Mouse (Mus musculus) forebrain, embryonic 15.5 days (tissue): ENCODE results near the gene Dhrs1. TPM values are rescaled to one million over a fixed set of nuclear protein-coding genes. Genes with fewer than 3 reads are reported as not detected.

Source experiments
- ATAC-seq: fragments of 200-750 bp; cut with Nextera tagmentation; replicated peaks from 2 replicates; pipeline ENCODE4 v1.8.0; 2017; ENCODE audit warnings: mild to moderate bottlenecking, moderate TSS enrichment, moderate library complexity
- H3K27ac ChIP-seq: fragments of 300-500 bp; sonication (generic); replicated peaks from 2 replicates; pipeline ENCODE4 v1.5.1; 2015; ENCODE audit warnings: mild to moderate bottlenecking, inconsistent platforms
- H3K27me3 ChIP-seq: fragments of 300-500 bp; sonication (generic); 2 replicates; pipeline ENCODE4 v1.6.1; 2015; ENCODE audit warnings: inconsistent platforms
- H3K36me3 ChIP-seq: fragments of 300-500 bp; sonication (generic); 2 replicates; pipeline ENCODE4 v1.6.1; 2015; ENCODE audit warnings: mild to moderate bottlenecking, inconsistent platforms
- H3K4me1 ChIP-seq: fragments of 300-500 bp; sonication (generic); 2 replicates; pipeline ENCODE4 v1.6.1; 2015; ENCODE audit warnings: inconsistent platforms
- H3K4me2 ChIP-seq: fragments of 300-500 bp; sonication (generic); replicated peaks from 2 replicates; pipeline ENCODE4 v1.6.1; 2015; ENCODE audit warnings: mild to moderate bottlenecking, inconsistent platforms
- H3K4me3 ChIP-seq: fragments of 300-500 bp; sonication (generic); 2 replicates; pipeline ENCODE4 v1.5.1; 2015; ENCODE audit warnings: mild to moderate bottlenecking, inconsistent platforms
- H3K9ac ChIP-seq: fragments of 300-500 bp; sonication (generic); replicated peaks from 2 replicates; pipeline ENCODE4 v1.6.1; 2015; ENCODE audit warnings: mild to moderate bottlenecking, inconsistent platforms
- H3K9me3 ChIP-seq: fragments of 300-500 bp; sonication (generic); 2 replicates; pipeline ENCODE4 v1.6.1; 2016; ENCODE audit warnings: inconsistent platforms
- WGBS: fragments of 180-500 bp; shearing (Covaris S2); methylation state at CpG from one replicate; pipeline ENCODE4 v1.1.7; 2015; ENCODE audit warnings: mixed read lengths; 5-methylcytosine and 5-hydroxymethylcytosine counted together
- polyA plus RNA-seq: library from polyadenylated mRNA; unstranded; fragments of >200 nt; fragmentation: Nextera tagmentation; extraction: Ambion mirVana; gene quantifications from 2 replicates; pipeline ENCODE4 v1.2.1, GENCODE M21; 2015

Gene Dhrs1
- polyA plus RNA-seq, 1 experiment from 2014 or later: 82.7 TPM

- Histone ChIP-seq H3K4me1 (peaks cover 12% of the 10 kb centered on the region), H3K27me3 (peaks cover 33% of the 10 kb centered on the region), H3K9ac (no peak overlapping the region), H3K4me3 (no peak overlapping the region), H3K36me3 (no peaks in the 10 kb centered on the region), H3K27ac (no peak overlapping the region), H3K4me2 (no peak overlapping the region), H3K9me3 (no peaks in the 10 kb centered on the region)
- 74% methylated on average over 16 of the region's 16 CpGs for WGBS
- no peak for ATAC-seq
Observed at GRCm38 (mm10) chr14:55779656-55780055, 34.2 kb upstream of the Dhrs1 start.

GRCm38 (mm10) chr14:55778686-55779085 lies 33.2 kb upstream of the Dhrs1 start:
- Histone ChIP-seq H3K27ac (no peak overlapping the region), H3K4me2 (no peak overlapping the region), H3K36me3 (no peaks in the 10 kb centered on the region), H3K9ac (no peak overlapping the region), H3K4me1 (peaks cover 7% of the 10 kb centered on the region), H3K9me3 (no peaks in the 10 kb centered on the region), H3K4me3 (no peak overlapping the region), H3K27me3 (peaks cover 23% of the 10 kb centered on the region)
- ATAC-seq: no peak
- WGBS: 92% methylated on average over 15 of the region's 15 CpGs

- H3K4me1 ChIP-seq: no peaks in the 10 kb centered on the region
- no peak overlapping the region for H3K27ac ChIP-seq
- ATAC-seq: no peak
- WGBS: 89% methylated on average over 11 of the region's 11 CpGs
- no peak overlapping the region for H3K4me3 ChIP-seq
- no peak overlapping the region for H3K4me2 ChIP-seq
- no peak overlapping the region for H3K9ac ChIP-seq
- H3K36me3 ChIP-seq: no peaks in the 10 kb centered on the region
- H3K9me3 ChIP-seq: no peaks in the 10 kb centered on the region
- peaks cover 15% of the 10 kb centered on the region for H3K27me3 ChIP-seq
Observed at GRCm38 (mm10) chr14:55777806-55778205, 32.3 kb upstream of the Dhrs1 start.

- no peak overlapping the region for H3K27ac ChIP-seq
- 57% methylated on average over 3 of the region's 3 CpGs for WGBS
- H3K9me3 ChIP-seq: no peaks in the 10 kb centered on the region
- H3K4me1 ChIP-seq: no peaks in the 10 kb centered on the region
- peaks cover 8% of the 10 kb centered on the region for H3K27me3 ChIP-seq
- ATAC-seq: no peak
- H3K9ac ChIP-seq: no peak overlapping the region
- H3K4me3 ChIP-seq: no peak overlapping the region
- no peak overlapping the region for H3K4me2 ChIP-seq
- H3K36me3 ChIP-seq: no peaks in the 10 kb centered on the region
Observed at GRCm38 (mm10) chr14:55777176-55777575, 31.7 kb upstream of the Dhrs1 start.

GRCm38 (mm10) chr14:55776711-55777110 lies 31.2 kb upstream of the Dhrs1 start:
- H3K4me2 ChIP-seq: no peak overlapping the region
- peaks cover 4% of the 10 kb centered on the region for H3K27me3 ChIP-seq
- H3K4me3 ChIP-seq: no peak overlapping the region
- H3K36me3 ChIP-seq: no peaks in the 10 kb centered on the region
- no peaks in the 10 kb centered on the region for H3K4me1 ChIP-seq
- H3K27ac ChIP-seq: no peak overlapping the region
- WGBS: 81% methylated on average over 7 of the region's 7 CpGs
- H3K9me3 ChIP-seq: no peaks in the 10 kb centered on the region
- H3K9ac ChIP-seq: no peak overlapping the region
- ATAC-seq: no peak

GRCm38 (mm10) chr14:55769087-55769703 lies 23.7 kb upstream of the Dhrs1 start:
- WGBS: 73% methylated on average over 16 of the region's 16 CpGs
- Histone ChIP-seq H3K4me2 (no peak overlapping the region), H3K4me3 (no peak overlapping the region), H3K27ac (no peak overlapping the region), H3K27me3 (peaks cover 24% of the 10 kb centered on the region), H3K36me3 (no peaks in the 10 kb centered on the region), H3K4me1 (no peaks in the 10 kb centered on the region; the same call in none of the 2 replicates), H3K9ac (no peak overlapping the region), H3K9me3 (no peaks in the 10 kb centered on the region)
- no peak for ATAC-seq

- H3K4me3 ChIP-seq: no peak overlapping the region
- peaks cover 30% of the 10 kb centered on the region for H3K27me3 ChIP-seq
- H3K27ac ChIP-seq: no peak overlapping the region
- H3K4me1 ChIP-seq: no peaks in the 10 kb centered on the region; the same call in none of the 2 replicates
- H3K9me3 ChIP-seq: no peaks in the 10 kb centered on the region
- WGBS: 88% methylated on average over 6 of the region's 6 CpGs
- no peak for ATAC-seq
- H3K36me3 ChIP-seq: no peaks in the 10 kb centered on the region
- no peak overlapping the region for H3K4me2 ChIP-seq
- no peak overlapping the region for H3K9ac ChIP-seq
Observed at GRCm38 (mm10) chr14:55768555-55768954, 23.1 kb upstream of the Dhrs1 start.

- Histone ChIP-seq H3K9me3 (no peaks in the 10 kb centered on the region), H3K4me1 (peaks cover 2% of the 10 kb centered on the region), H3K4me2 (peak overlapping the region; percentile 82), H3K27me3 (peaks cover 38% of the 10 kb centered on the region), H3K9ac (peak overlapping the region; percentile 56), H3K27ac (no peak overlapping the region), H3K36me3 (no peaks in the 10 kb centered on the region), H3K4me3 (peak overlapping the region; percentile 46)
- ATAC-seq: peak; percentile 53
- 11% methylated on average over 52 of the region's 52 CpGs for WGBS
Observed at GRCm38 (mm10) chr14:55767519-55768414, 22.3 kb upstream of the Dhrs1 start.

- H3K4me3 ChIP-seq: no peak within 1 kb of the TSS
- no peak for ATAC-seq
- no peak within 1 kb of the TSS for H3K27ac ChIP-seq
- H3K27me3 ChIP-seq: peaks cover 52% of the 10 kb centered on the region
- no peak within 1 kb of the TSS for H3K4me2 ChIP-seq
- peaks cover 14% of the 10 kb centered on the region for H3K4me1 ChIP-seq
- no peaks in the 10 kb centered on the region for H3K36me3 ChIP-seq
- no peaks in the 10 kb centered on the region for H3K9me3 ChIP-seq
- 67% methylated on average over 4 of the region's 4 CpGs for WGBS
- no peak within 1 kb of the TSS for H3K9ac ChIP-seq
Observed at GRCm38 (mm10) chr14:55765696-55766095, 20.2 kb upstream of the Dhrs1 start, which contains the start of gene Ltb4r1. Ltb4r1 (plus strand) TSS chr14:55765962.

GRCm38 (mm10) chr14:55763166-55763565 lies 17.7 kb upstream of the Dhrs1 start:
- Histone ChIP-seq H3K4me3 (no peak overlapping the region), H3K36me3 (no peaks in the 10 kb centered on the region), H3K4me2 (no peak overlapping the region), H3K27me3 (peaks cover 52% of the 10 kb centered on the region), H3K4me1 (peaks cover 14% of the 10 kb centered on the region), H3K27ac (no peak overlapping the region), H3K9me3 (no peaks in the 10 kb centered on the region), H3K9ac (no peak overlapping the region)
- ATAC-seq: no peak
- 63% methylated on average over 7 of the region's 7 CpGs for WGBS

- Histone ChIP-seq H3K4me3 (peak overlapping the region; percentile 59), H3K9me3 (no peaks in the 10 kb centered on the region), H3K27ac (peak overlapping the region; percentile 51), H3K36me3 (no peaks in the 10 kb centered on the region), H3K4me1 (peaks cover 14% of the 10 kb centered on the region), H3K4me2 (peak overlapping the region; percentile 93), H3K27me3 (peaks cover 48% of the 10 kb centered on the region), H3K9ac (peak overlapping the region; percentile 66)
- WGBS: under 1% methylated on average over 77 of the region's 77 CpGs
- ATAC-seq: peak; percentile 80
Observed at GRCm38 (mm10) chr14:55762001-55762821, 16.7 kb upstream of the Dhrs1 start.

- Histone ChIP-seq H3K27ac (peak within 1 kb of the TSS; percentile 51), H3K4me1 (peaks cover 14% of the 10 kb centered on the region), H3K9ac (peak within 1 kb of the TSS; percentile 66), H3K4me2 (peak within 1 kb of the TSS; percentile 93), H3K27me3 (peaks cover 41% of the 10 kb centered on the region), H3K9me3 (no peaks in the 10 kb centered on the region), H3K4me3 (peak within 1 kb of the TSS; percentile 59), H3K36me3 (peaks cover 1% of the 10 kb centered on the region; the same call in 1 of the 2 replicates)
- ATAC-seq: no peak
- WGBS: 76% methylated on average over 6 of the region's 6 CpGs
Observed at GRCm38 (mm10) chr14:55761163-55761562, 15.7 kb upstream of the Dhrs1 start, which contains the start of gene Ltb4r2. Ltb4r2 (plus strand) TSS chr14:55761428.
